7 mouse cellular contexts compared by ENCODE assay signal in the genomic region with DNA sequence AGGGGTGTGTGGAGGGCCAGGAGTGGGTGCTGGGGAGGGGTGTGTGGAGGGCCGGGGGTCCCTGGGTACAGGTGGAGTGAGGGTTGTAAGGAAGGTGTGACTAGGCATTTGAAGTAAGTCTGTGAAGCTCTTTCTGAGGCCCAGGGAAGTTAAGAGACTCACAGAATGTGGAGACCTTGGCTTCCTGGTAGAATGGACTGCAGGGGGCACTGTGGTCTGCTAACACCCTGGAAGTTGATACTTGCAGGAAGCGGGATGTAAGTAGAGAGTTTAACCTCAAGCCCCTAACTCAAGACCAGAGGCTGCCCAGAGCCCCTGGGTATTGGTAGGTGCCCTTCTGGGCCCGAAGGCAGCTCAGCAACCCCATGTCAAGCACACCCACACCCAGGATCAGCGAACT. TPM values are rescaled to one million over a fixed set of nuclear protein-coding genes. Genes with fewer than 3 reads are reported as not detected.
DNase-seq lines count a peak whose midpoint lies in the region; ATAC-seq and TF ChIP-seq lines count a peak whose summit lies in the region.

No protein-coding gene starts in this region.

- H3K4me2 ChIP-seq in midbrain, embryonic 11.5 days, result no peak overlapping the region
- H3K4me2 ChIP-seq in midbrain, embryonic 15.5 days, result no peak overlapping the region
- H3K4me2 ChIP-seq in limb, embryonic 14.5 days (replicated peaks; ENCODE audit: low read depth, low read length, severe bottlenecking), result no peak overlapping the region

- peak; percentile 96 for DNase-seq in midbrain, embryonic 11.5 days (ENCODE audit: low spot score, missing footprints)
- DNase-seq in R1 (ENCODE audit: low read depth, low spot score), result peak; percentile 69
- DNase-seq in embryo, embryonic 10 days (ENCODE audit: low spot score), result peak; percentile 86
- peak; percentile 84 for DNase-seq in limb, embryonic 14.5 days (ENCODE audit: low spot score)
- DNase-seq in retina, embryonic 14.5 days (ENCODE audit: low spot score), result peak; percentile 85

- no peak overlapping the region for H3K4me3 ChIP-seq in midbrain, embryonic 11.5 days (ENCODE audit: low read depth, low read length)
- no peak overlapping the region for H3K4me3 ChIP-seq in midbrain, embryonic 15.5 days
- H3K4me3 ChIP-seq in limb, embryonic 14.5 days (replicated peaks; ENCODE audit: low read length), result no peak overlapping the region

- H3K27me3 ChIP-seq in midbrain, embryonic 11.5 days (ENCODE audit: control insufficient read depth, insufficient read depth, low read length), result peaks cover 8% of the 10 kb centered on the region
- peaks cover 28% of the 10 kb centered on the region for H3K27me3 ChIP-seq in midbrain, embryonic 15.5 days (replicated peaks)
- no peaks in the 10 kb centered on the region; the same call in 1 of the 2 replicates for H3K27me3 ChIP-seq in limb, embryonic 14.5 days (ENCODE audit: control insufficient read depth, insufficient read depth, low read length)

- no peaks in the 10 kb centered on the region for H3K36me3 ChIP-seq in midbrain, embryonic 11.5 days (ENCODE audit: control insufficient read depth, insufficient read depth, low read length)
- no peaks in the 10 kb centered on the region for H3K36me3 ChIP-seq in midbrain, embryonic 15.5 days (replicated peaks)
- H3K36me3 ChIP-seq in limb, embryonic 14.5 days (ENCODE audit: control insufficient read depth, insufficient read depth, low read length), result no peaks in the 10 kb centered on the region

- H3K9ac ChIP-seq in midbrain, embryonic 11.5 days (ENCODE audit: low read length), result no peak overlapping the region
- no peak overlapping the region for H3K9ac ChIP-seq in midbrain, embryonic 15.5 days
- no peak overlapping the region for H3K9ac ChIP-seq in limb, embryonic 14.5 days (ENCODE audit: low read depth, low read length, severe bottlenecking)

- no peak for ATAC-seq in midbrain, embryonic 11.5 days (ENCODE audit: low FRiP score)
- no peak for ATAC-seq in midbrain, embryonic 15.5 days (replicated peaks)
- peak; percentile 19 to 40; a peak in 1 of 4 replicates for ATAC-seq in hematopoietic stem cell, adult 5-6 weeks (replicated peaks in 1 of 2; ENCODE audit: insufficient read depth in 1 of 2, low FRiP score in 2 of 2, low TSS enrichment in 1 of 2, low read depth in 1 of 2, poor library complexity in 2 of 2, severe bottlenecking in 2 of 2)
- no peak for ATAC-seq in limb, embryonic 14.5 days (ENCODE audit: low FRiP score, low read depth)

- no peak overlapping the region for H3K27ac ChIP-seq in midbrain, embryonic 11.5 days (ENCODE audit: low read depth, low read length)
- H3K27ac ChIP-seq in midbrain, embryonic 15.5 days, result no peak overlapping the region
- H3K27ac ChIP-seq in limb, embryonic 14.5 days (replicated peaks; ENCODE audit: low read depth, low read length), result no peak overlapping the region

- H3K4me1 ChIP-seq in midbrain, embryonic 11.5 days (ENCODE audit: control insufficient read depth, insufficient read depth, low read length), result peaks cover 6% of the 10 kb centered on the region
- peaks cover 25% of the 10 kb centered on the region for H3K4me1 ChIP-seq in midbrain, embryonic 15.5 days
- H3K4me1 ChIP-seq in limb, embryonic 14.5 days (ENCODE audit: control insufficient read depth, insufficient read depth, low read length), result peaks cover 20% of the 10 kb centered on the region

- WGBS in midbrain, embryonic 11.5 days, result 39% methylated on average over 4 of the region's 4 CpGs
- 49% methylated on average over 4 of the region's 4 CpGs for WGBS in midbrain, embryonic 15.5 days
- WGBS in limb, embryonic 14.5 days, result 41% methylated on average over 4 of the region's 4 CpGs

- no peaks in the 10 kb centered on the region for H3K9me3 ChIP-seq in midbrain, embryonic 11.5 days (ENCODE audit: control insufficient read depth, low read length)
- H3K9me3 ChIP-seq in midbrain, embryonic 15.5 days, result no peaks in the 10 kb centered on the region
- no peaks in the 10 kb centered on the region for H3K9me3 ChIP-seq in limb, embryonic 14.5 days (ENCODE audit: control insufficient read depth, low read length)

- TF ChIP-seq POLR2A in limb, embryonic 14.5 days (IDR thresholded peaks at IDR 0.05; ENCODE audit: borderline replicate concordance, extremely low read depth, insufficient read depth, insufficient read length), result no peak

RNA-seq across cellular contexts. Expression of a gene that starts 56.2 kb away (rescaled TPM):
- polyA plus RNA-seq in midbrain, embryonic 11.5 days (2014; fragmentation: Nextera tagmentation; extraction: Ambion mirVana), result 0.33 and 0.77 TPM in 2 replicates
- 4.1 and 4.4 TPM in 2 replicates for polyA plus RNA-seq in midbrain, embryonic 15.5 days (2015; fragmentation: Nextera tagmentation; extraction: Ambion mirVana)
- 0.15 and 0.38 TPM in 2 replicates for total RNA-seq in hematopoietic stem cell, adult 5-6 weeks (2017)
- polyA plus RNA-seq in limb, embryonic 14.5 days (2012; rRNA removed), result 0.22 and 0.49 TPM in 2 replicates
- 0.37 and 0.58 TPM in 2 replicates for polyA plus RNA-seq in limb, embryonic 14.5 days (2014; fragmentation: Nextera tagmentation; extraction: Ambion mirVana)

RNA-seq across cellular contexts. Expression of a gene that starts 56.7 kb away (rescaled TPM):
- polyA plus RNA-seq in midbrain, embryonic 11.5 days (2014; fragmentation: Nextera tagmentation; extraction: Ambion mirVana), result 2.4 and 3.0 TPM in 2 replicates
- polyA plus RNA-seq in midbrain, embryonic 15.5 days (2015; fragmentation: Nextera tagmentation; extraction: Ambion mirVana), result 2.2 and 2.3 TPM in 2 replicates
- total RNA-seq in hematopoietic stem cell, adult 5-6 weeks (2017), result 1.4 and 3.1 TPM in 2 replicates
- polyA plus RNA-seq in limb, embryonic 14.5 days (2012; rRNA removed), result 1.6 TPM in 2 replicates
- polyA plus RNA-seq in limb, embryonic 14.5 days (2014; fragmentation: Nextera tagmentation; extraction: Ambion mirVana), result 1.4 and 2.1 TPM in 2 replicates

Comparison
In these comparisons a context has a peak if more than half of its experiments do, and no peak if none do; other contexts are left out.
1. ATAC-seq: peak in hematopoietic stem cell, adult 5-6 weeks (2 of 2); none in midbrain, embryonic 11.5 days (single experiment), midbrain, embryonic 15.5 days (single experiment) and limb, embryonic 14.5 days (single experiment).
2. Peak in every context shown above with its lines, with median percentiles within 50 percentile points of each other: DNase-seq.